Mouse (Mus musculus) CD4-positive, CD25-positive, alpha-beta regulatory T cell, adult 4 months (primary cell): ENCODE measurements around the gene Dcaf7. TPM values are rescaled to one million over a fixed set of nuclear protein-coding genes. Genes with fewer than 3 reads are reported as not detected.
"Not testable (repeated sequence)": the region's sequence is repeated elsewhere in the genome, so short reads cannot be mapped to it uniquely, and the experiment has no call there.

ENCODE experiments used
- ATAC-seq: one replicate; pipeline ENCODE4 v1.8.0; 2017
- polyA plus RNA-seq, 2 experiments: library from polyadenylated mRNA; unstranded; fragments of 100-300 nt; shearing (Covaris generic); gene quantifications; one replicate each; pipeline ENCODE4 v1.2.1; 2017

Gene Dcaf7
- 10 to 100 TPM; 23.9 to 26.4 TPM for polyA plus RNA-seq

DNA sequence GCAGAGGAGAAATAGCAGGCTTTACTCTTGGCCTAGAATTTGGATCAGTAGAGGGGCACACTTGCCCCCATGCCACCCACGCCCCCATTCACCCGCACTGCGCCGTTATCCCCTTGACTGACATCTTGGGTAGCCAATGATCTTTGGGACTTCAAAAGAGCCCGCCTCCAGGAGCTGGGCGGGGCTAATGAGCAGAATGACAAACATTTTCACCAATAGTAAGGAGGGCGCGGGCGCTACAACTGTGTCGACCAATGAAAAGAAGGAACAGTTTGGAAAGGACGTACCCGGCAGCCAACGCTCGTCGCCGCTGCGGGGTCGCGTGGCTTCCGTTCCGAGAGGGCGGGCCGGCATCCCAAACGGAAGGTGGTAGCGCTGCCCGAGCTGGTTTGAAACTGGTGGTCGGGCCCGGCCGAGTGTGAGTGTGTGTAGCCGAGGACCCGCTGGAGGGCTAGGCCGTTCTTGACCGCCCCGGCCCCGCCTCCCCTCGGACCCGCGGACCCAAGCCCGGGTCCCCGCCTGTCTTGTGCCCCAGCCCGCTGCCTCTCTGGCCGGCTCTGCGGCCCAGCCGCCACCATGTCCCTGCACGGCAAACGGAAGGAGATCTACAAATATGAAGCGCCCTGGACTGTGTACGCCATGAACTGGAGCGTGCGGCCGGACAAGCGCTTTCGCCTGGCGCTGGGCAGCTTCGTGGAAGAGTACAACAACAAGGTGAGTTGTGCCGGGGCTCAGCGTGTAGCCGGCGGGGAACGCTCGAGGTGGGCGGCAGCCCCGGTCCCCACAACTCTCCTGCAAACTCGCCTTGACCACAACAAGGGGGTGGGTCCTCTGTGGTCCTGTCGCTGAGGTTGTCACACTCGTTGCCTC lies at the start of gene Dcaf7:
TSS of gene Dcaf7 (plus strand) at position 325 of the 870 bp plus-strand sequence.
- ATAC-seq: peak; percentile 96

DNA sequence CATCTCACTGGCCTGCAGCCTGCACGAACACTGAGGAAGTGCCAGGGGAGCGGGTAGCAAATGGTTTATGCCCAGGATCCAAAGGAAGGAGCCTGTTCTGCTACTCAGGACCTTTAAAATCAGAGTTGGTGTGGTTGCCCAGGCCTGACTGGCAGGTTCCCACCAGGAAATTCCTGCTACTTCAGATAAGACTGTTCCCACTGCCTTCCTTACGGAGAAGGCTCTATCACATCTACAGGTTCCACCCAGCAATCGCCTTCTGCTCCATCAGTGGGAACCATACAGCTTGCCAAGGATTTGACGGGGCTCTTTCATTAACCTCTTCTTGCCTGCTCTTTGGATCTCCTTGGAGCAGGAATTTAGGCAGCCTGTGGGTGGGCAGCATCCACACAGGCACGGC lies 49.2 kb upstream of the Dcaf7 start:
- ATAC-seq: no peak

DNA sequence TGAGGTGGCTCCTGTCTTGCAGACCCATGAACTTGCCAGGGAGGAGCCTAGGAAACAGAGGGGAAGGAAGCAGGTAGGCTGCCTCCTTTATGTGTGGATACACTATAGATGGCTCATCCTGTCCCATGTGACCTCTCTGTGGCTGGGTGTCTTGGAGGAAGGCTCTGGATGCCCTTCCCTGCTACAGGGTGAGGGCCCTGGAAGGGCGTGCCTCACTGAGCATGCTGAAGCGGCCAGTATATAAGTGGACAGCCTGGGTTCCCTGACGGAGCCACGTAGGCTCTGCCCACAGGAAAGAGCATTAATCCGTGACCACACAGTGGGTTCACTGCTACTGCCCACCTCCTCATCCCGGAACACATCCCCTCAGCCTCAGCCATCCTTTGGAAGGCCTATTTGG lies 47.2 kb upstream of the Dcaf7 start:
- ATAC-seq: no peak

DNA sequence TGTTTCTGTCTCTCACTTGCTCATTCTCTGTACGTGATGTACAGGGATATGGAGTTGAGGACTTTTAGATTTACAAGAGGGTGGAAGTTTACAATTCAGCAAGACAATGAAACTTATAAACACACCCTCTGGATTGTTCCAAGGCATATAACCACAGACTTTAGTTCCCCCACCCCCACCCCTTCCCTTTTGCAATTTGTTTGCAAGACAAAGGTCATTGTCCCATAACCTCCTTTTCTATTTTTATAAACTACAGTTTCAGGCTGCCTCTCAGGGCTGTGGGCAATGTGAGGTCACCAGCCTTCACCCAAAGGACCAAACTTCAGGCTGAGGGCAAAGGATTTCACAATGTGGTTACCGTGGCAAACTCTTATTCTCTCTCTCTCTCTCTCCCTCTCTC lies 46.4 kb upstream of the Dcaf7 start:
- ATAC-seq: no peak

DNA sequence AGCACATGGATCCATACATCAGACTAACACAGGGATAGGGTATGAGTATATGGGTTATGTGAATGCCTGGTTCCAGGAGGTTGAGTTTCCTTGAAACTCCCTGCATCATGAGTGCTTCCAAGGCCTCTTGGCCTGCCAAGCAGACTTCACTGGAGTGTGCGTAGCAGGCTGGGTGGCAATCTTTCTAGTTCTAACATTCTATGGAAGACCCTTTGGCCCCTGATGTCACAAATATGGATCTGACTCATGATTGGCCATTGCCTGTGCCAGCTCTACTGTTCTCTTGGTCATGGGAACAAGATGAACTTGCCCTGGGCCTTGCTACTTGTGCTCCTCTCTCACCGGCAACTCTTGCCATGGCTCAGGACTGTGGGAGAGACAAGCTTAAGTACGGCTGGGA lies 42.3 kb upstream of the Dcaf7 start, which contains the start of gene Ace3:
TSS of gene Ace3 (plus strand) at position 301 of the 400 bp plus-strand sequence.
- ATAC-seq: no peak

DNA sequence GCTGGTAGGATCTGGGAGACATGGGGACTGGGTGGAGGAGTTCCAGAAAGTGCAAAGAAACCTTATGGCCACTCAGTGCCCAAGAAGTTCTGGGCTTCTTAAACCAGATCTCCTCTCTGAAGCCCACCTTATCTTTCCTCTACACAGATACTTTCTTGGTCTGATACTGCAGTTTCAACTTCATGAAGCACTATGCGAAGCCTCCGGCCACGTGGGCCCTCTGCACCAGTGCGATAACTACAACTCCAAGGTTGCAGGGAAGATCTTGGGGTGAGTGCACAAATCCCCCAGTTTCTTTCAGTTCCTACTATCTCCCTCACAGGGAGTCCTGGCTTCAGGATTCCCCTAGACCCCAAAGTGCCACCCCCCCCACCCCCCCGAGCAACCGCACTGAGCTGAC lies 36.6 kb upstream of the Dcaf7 start:
- ATAC-seq: no peak

DNA sequence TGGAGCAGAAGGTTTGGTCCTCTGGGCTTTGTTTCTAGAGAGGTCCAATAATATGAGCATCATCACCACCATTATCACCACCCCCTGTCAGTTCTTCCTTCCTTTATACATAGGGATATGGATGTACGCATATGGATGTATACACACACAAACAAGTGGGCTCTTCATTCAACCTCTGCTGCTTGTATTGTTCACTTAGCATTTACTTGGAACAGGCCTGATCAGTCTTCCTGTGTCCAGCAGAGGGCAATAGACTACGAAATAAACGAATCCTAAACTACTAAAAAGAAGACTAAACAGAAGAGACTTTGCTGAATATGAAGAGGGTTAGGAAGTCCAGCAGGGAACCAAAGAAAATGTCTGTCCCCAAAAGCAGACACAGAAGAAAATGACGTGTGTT lies 35.0 kb upstream of the Dcaf7 start:
- peak; percentile 51 for ATAC-seq

DNA sequence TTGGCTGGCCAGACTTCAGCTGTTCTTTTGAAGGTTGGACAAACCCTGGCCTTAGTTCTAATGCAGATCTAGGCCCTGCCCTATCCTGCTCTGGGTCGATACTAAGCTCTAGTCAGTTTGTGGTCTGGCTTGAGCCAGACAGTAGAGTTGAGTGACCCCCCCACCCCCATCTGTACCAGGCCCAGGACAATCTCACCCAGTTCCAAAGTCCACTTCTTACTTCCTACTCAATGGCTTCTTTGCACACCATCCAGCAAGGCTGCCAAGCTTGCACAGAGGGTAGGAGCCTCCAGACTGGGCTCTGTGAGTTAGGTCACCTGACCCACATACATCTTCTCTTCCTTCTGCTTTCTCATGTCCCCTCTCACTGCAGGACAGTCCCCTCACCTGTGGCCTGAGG lies 32.1 kb upstream of the Dcaf7 start:
- no peak for ATAC-seq

DNA sequence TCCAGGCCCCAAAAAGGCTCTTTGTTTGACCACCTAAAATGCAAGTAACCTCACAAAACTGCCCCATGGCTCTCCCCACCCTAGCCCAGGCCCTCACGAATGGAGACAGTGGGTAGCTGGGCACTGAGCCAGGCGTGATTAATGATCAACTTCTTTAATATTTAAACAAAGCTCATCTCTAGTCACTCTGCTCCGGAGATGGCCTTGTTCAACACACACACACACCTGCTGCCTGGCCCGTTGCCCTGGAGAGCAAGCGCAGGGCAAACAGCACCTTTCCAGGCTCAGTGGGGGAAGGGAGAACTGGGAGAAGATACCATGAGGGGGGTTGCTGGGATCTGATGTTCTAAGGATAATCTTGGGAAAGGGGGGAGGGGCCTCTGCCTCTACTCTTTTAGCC lies 30.7 kb upstream of the Dcaf7 start:
- ATAC-seq: no peak

DNA sequence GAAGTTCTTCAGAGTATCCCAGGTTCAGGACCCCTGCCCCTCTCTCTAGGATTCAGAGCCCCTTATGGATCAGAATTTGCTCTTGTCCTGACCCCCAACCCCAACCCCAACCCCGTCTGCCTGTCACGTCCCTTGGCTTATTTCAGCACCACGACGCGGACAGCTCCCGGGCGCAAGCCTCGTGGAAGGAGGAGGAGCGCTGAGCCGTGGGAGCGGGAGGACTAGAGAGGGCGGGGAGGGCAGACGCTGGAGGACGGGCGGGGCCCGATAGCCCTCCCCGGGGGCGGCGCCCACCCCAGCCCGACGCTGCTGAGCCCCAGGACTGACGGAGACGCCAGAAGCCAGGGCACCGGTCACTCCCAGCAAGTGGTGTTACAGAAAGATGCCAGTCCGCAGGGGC lies 28.9 kb upstream of the Dcaf7 start, which contains the start of gene Kcnh6:
TSS of gene Kcnh6 (plus strand) at position 304 of the 400 bp plus-strand sequence.
- ATAC-seq: no peak

DNA sequence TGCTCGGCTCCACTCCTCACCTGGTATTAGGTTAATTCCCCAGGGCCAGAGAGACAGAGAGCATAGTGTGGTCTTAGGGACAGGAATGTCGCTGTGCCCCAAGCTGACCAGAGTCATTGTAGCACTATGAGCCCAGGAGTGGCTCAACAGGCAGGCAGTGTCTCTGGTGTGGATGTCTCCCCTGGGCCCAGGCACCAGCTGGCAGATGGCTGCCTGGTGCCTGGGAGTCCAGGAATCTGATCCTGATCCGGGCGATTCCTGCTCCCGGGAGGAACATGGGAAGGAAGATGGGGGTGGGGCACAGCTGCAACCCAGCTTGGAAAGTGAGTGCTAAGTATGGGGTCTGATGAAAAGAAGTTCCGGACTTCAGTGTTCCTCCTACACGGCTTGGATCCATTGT lies 24.0 kb upstream of the Dcaf7 start:
- no peak for ATAC-seq

DNA sequence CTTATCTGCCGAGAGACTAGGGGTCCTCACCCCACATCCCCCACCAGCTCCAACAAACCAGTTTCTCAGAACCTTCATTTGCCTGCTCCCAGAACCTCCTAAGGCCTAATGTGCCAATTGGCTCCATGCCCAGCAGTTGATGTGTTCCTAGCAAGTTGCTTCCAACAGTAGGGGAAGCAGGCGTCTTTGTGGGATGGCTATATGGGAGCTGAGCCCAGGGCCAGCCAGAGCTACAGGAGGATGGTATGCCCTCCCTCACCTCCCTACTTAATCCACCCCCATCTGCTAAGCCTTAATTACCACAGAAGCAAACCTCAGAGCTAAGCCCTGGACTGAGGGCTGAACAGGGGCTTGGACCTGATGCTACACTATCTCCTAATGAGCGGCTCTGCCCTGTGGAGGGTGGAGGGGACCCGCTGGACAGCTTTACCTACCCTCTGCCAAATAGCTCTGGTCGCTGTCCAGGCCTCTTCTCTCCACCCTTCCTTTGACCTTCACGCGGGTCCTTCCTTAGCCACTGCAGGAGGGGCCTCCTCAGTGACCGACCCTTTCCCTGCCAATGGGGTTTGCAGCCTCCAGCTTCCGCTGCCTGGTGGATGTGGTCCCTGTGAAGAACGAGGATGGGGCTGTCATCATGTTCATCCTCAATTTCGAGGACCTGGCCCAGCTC lies 23.0 kb upstream of the Dcaf7 start:
- no peak for ATAC-seq

DNA sequence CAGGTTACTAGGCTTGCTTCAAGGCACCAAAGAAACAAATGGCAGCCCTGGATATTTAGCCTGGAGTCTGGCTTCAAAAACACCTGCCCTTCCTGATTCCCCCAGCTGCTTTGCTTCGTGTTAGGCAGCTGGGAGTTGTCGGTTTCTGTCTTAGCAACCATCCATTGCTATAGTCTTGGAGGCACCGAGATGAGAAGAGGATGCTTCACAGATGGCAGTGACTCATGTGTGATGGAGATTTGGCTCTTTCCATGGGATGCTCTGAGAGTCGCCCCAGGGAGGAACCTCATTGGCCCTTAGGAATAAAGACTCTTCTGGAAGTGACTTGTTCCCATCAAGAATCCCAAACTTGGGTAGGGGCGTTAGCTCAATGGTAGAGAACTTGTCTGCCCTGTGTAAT lies 20.2 kb upstream of the Dcaf7 start:
- ATAC-seq: no peak

DNA sequence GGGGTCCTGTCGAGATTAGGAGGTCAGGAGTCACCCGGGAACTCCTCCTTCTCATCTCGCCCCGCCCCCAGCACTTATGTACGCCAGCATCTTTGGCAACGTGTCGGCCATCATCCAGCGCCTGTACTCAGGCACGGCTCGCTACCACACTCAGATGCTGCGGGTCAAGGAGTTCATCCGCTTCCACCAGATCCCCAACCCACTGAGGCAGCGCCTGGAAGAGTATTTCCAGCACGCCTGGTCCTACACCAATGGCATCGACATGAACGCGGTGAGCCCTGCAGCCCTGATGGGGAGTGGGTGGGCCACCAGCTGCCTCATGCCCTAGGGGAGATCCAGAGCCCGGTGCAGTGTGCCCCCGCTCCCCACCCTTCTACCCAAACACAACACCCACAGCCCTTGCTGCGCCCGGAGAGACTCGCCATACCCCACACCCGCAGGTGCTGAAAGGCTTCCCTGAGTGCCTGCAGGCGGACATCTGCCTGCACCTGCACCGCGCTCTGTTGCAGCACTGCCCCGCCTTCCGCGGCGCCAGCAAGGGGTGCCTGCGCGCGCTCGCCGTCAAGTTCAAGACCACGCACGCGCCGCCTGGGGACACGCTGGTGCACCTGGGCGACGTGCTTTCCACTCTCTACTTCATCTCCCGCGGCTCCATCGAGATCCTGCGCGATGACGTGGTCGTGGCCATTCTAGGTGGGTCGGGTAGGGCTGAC lies 16.5 kb upstream of the Dcaf7 start:
- peak; percentile 63 for ATAC-seq

DNA sequence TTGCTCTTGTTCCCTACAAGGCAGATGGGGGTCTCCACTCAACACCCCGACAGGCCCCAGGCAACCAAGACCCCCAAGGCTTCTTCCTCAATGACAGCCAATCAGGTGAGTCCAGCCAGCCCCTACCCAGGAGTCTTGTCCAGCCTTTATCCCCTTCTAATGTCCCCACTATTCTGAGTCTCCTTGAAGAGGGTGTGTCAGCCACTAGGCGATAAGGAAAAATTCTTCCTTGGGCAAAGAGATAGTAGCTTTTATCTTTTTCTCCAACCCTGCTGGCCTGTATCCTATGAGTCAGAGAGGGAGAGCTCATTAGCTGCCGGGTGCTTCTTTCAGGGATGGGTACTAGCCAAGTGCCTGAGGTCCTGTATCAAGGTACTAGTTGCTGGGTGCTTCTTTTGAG lies 10.9 kb upstream of the Dcaf7 start:
- ATAC-seq: no peak

DNA sequence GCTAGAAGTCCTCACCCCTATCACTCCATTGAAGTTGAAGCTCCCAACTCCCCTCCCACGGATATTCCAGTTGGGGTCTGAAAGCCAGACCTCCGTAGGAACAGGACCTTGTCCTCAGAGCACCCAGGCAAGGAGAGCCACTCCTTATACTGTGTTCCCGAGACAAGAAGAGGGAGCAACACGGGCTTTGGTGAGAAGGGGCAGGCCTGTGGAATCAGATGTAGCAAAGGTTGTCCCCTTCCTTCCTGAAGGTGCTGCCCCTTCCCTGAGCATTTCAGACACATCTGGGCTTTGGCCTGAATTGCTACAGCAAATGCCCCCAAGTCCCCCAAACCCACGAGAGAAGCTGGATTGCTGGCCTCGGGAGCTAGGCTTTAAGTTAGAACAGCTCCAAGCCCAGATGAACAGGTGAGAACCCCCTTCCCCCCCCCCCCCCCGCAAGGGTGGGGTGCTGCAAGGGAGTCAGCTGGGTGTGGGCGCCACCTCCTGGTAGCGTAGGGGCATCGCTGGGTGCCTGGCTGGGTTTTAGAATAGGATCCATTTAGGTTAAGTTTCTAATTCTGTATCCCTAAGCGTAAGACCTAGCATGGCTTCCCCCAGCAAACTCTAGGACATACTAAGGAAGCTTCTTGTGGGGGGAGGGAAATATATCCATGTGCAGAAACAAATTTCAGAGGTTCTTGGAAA lies 10.1 kb upstream of the Dcaf7 start:
- ATAC-seq: peak; percentile 77

DNA sequence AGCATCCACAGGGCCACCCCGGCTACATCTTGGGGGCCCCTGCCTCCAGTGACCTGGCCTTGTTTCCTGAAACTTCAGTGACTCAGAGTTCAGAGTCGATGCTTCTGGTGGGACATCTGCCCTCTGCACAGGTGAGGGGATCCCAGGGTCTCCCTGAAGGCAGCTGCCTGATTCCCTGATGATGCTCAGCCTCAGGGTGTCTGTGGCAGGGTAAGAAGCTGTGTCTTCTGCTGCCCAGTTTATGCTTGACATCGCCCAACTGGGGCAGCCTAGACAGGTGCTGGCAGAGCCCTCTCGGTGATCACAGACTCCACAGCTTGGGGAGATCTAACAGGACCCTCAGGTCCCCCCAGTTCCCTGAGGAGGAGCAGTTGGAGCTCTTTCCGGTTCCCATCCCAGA lies 9.1 kb upstream of the Dcaf7 start:
- peak; percentile 56 for ATAC-seq

DNA sequence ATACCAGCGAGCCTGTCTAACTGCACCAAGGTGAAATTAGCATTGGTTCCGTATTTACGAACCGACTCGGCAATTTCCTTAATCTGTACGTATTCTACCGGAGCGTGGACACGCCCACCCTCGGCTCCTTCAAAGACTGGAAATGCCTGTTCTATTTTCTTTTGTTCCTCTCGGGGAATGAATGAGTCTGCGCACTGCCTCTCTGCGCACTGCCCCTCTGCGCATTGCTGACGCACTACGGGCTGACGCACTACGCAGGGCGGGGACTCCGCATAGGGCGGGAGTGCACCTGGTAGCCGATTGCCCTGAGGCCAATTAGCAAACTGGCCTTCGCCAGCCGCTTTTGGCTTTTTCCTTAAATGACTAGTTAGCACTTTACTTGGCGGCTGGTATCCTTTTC lies 4.6 kb upstream of the Dcaf7 start:
- not testable (repeated sequence) for ATAC-seq

DNA sequence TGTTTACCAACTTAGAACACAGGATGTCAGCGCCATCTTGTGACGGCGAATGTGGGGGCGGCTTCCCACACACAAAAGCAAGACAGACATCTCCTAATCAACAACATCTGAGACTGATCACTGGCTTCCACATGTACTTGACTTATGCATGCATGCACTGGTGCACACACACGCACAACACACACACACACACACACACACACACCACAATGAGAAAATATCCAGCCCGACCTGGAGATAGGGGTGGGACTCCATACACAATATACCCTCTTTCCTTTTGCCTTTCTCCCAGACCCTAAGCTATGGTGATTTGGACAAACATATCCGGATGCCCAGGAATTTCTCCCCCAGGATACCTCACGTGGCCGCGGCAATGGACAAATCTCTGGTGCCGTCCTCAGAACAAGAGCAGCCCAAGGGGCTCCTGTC lies 3.2 kb upstream of the Dcaf7 start:
- ATAC-seq: peak; percentile 66

DNA sequence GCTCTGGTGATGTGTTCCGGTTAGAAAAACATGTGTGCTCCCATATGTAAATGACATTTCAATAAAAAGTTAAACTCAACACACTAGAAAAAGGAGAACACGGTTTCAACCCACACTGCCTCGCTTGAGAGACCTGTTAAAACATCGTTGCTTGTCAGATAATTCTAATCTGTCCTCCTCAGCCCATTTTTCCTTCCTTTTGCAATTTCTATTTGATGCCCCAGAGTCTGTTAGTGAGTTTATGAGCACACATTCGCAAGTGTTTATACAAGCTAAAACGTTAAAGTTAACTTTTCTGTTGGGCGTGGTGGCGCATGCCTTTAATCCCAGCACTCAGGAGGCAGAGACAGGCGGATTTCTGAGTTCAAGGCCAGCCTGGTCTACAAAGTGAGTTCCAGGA lies 1.7 kb upstream of the Dcaf7 start:
- no peak for ATAC-seq

DNA sequence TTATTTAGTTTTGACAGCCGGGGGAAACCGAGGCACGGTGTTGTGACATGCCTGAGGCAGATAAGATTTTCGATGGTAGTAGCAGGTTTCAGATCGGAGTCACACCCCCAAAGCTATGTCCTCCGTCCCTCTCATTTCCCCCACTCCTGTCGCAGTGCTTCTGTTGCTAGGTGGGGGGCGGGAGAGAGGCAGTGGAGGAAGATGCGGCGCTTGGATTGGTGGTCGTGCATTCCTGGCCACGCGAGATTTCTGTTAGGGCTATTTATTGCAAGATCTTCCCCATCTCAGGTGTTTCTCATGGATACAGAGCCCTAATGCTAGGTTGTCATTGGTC lies 713 bp downstream of the Dcaf7 start:
- ATAC-seq: no peak

DNA sequence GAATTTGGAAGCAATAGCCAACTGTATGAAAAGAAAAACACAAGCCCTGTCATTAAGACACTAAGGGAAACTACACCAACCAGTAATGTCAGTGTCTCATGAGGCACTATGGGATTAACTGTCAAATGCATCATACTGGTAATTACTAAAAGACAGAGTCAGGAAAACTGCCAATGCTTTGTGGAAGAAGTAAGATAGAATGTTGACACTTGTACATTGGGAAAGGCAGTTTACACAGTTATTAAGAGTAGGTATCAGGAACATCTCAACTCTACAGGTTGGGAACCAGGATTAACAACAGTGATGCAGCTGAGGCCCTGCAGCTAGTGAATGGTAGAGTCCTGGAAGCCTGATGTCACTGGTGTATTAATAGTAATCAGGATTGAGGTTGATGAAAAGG lies 7.7 kb downstream of the Dcaf7 start:
- ATAC-seq: no peak

DNA sequence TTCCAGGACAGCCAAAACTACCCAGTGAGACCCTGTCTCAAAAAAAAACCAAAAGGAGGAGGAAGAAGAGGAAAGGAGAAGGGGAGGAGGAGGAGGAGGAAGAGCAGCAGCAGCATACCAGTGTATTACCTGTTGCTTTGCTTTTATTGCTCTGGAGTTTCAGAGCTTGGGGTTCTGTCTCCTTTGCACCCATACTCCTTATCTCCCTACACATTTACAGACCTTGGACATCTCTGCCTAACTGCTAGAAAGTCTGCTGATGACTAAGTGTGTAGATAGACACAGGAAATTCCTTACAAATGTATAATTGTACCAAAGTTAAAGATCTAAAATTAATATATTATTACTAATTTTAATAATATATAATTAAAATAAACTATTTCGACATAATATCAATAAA lies 8.6 kb downstream of the Dcaf7 start:
- no peak for ATAC-seq
